9 mouse cellular contexts compared by ENCODE assay signal in the genomic region with DNA sequence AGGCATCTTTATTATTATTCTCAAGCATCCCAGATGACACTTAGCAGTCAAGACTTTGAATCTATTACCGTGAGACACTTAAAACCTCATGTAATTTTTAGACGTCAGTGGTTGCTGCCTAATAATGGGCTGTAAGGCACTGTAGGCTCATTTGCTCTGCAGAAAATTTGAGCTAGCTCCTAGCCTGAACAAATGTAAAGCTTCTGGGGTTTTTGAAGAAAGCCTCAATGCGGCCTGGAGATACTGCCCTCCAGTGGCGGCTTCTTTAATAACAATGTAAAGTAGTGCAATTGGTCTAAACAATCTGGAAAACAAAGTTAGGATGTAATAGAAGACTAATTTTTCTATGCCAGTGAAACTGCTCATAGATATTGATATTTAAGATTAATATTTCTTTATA.
DNase-seq lines count a peak whose midpoint lies in the region; ATAC-seq and TF ChIP-seq lines count a peak whose summit lies in the region.
"Had no signal": no experiment of that assay in that cellular context is flagged by ENCODE, and none has a peak within 500 bp of the region (broad histone marks: within the 10 kb centered on the region; RNA-seq: fewer than 3 reads in every experiment).

No protein-coding gene starts in this region.

- no peak overlapping the region for H3K4me2 ChIP-seq in kidney, embryonic 16.5 days (replicated peaks; ENCODE audit: low read depth, low read length)
- H3K4me2 ChIP-seq in hindbrain, postnatal 0 days (ENCODE audit: low read depth, low read length): no peak overlapping the region
- H3K4me2 ChIP-seq: neural tube, embryonic 13.5 days had no signal

- DNase-seq in kidney, postnatal 10 days: peak; percentile 3
- DNase-seq in ZHBTc4 (ENCODE audit: low read depth, low spot score): peak; percentile 34
- peak; percentile 61 for DNase-seq in hindbrain, postnatal 0 days (ENCODE audit: low spot score)
- DNase-seq in retina, postnatal 7 days (ENCODE audit: low read depth, low spot score): peak; percentile 6
- no peak for DNase-seq in gastrocnemius, adult 18-20 months (ENCODE audit: low spot score)
- DNase-seq in gastrocnemius, postnatal 4 days (ENCODE audit: low spot score in 2 of 2): no peak

- no peaks in the 10 kb centered on the region for H3K9me3 ChIP-seq in kidney, embryonic 16.5 days (ENCODE audit: low read length)
- H3K9me3 ChIP-seq in hindbrain, postnatal 0 days (ENCODE audit: low read length): no peaks in the 10 kb centered on the region
- H3K9me3 ChIP-seq: neural tube, embryonic 13.5 days had no signal

- WGBS in kidney, embryonic 16.5 days: 20% methylated on average over 4 of the region's 4 CpGs
- 17% methylated on average over 4 of the region's 4 CpGs for WGBS in hindbrain, postnatal 0 days

- H3K27me3 ChIP-seq in kidney, embryonic 16.5 days (ENCODE audit: insufficient read depth, low read length): no peaks in the 10 kb centered on the region
- H3K27me3 ChIP-seq in hindbrain, postnatal 0 days (ENCODE audit: insufficient read depth, low read length): no peaks in the 10 kb centered on the region
- H3K27me3 ChIP-seq: neural tube, embryonic 13.5 days had no signal

- no peak for ATAC-seq in kidney, embryonic 16.5 days (ENCODE audit: low FRiP score, low TSS enrichment)
- no peak for ATAC-seq in hindbrain, postnatal 0 days
- ATAC-seq in megakaryocyte, adult 5-6 weeks (ENCODE audit: poor library complexity, severe bottlenecking): no peak

- H3K36me3 ChIP-seq in kidney, embryonic 16.5 days (ENCODE audit: insufficient read depth, low read length): no peaks in the 10 kb centered on the region
- no peaks in the 10 kb centered on the region for H3K36me3 ChIP-seq in hindbrain, postnatal 0 days (ENCODE audit: insufficient read depth, low read length)
- H3K36me3 ChIP-seq: neural tube, embryonic 13.5 days had no signal

- H3K4me3 ChIP-seq in kidney, embryonic 16.5 days (ENCODE audit: low read length): no peak overlapping the region
- no peak overlapping the region for H3K4me3 ChIP-seq in hindbrain, postnatal 0 days (ENCODE audit: low read length)
- H3K4me3 ChIP-seq: neural tube, embryonic 13.5 days had no signal

- TF ChIP-seq CTCF in hindbrain, postnatal 0 days (IDR thresholded peaks at IDR 0.05; ENCODE audit: low read depth): peak; percentile 60

- no peak overlapping the region for H3K27ac ChIP-seq in kidney, embryonic 16.5 days (ENCODE audit: low read length)
- H3K27ac ChIP-seq in hindbrain, postnatal 0 days: no peak overlapping the region
- H3K27ac ChIP-seq: neural tube, embryonic 13.5 days had no signal

- H3K4me1 ChIP-seq in kidney, embryonic 16.5 days (ENCODE audit: insufficient read depth, low read length): no peaks in the 10 kb centered on the region
- H3K4me1 ChIP-seq in hindbrain, postnatal 0 days (ENCODE audit: insufficient read depth, low read length): no peaks in the 10 kb centered on the region
- H3K4me1 ChIP-seq: neural tube, embryonic 13.5 days had no signal

- H3K9ac ChIP-seq in kidney, embryonic 16.5 days (replicated peaks; ENCODE audit: low read length): no peak overlapping the region
- no peak overlapping the region for H3K9ac ChIP-seq in hindbrain, postnatal 0 days (replicated peaks; ENCODE audit: low read length)
- H3K9ac ChIP-seq: neural tube, embryonic 13.5 days had no signal

Comparison
In these comparisons a context has a peak if more than half of its experiments do, and no peak if none do; other contexts are left out.
1. DNase-seq: peak in kidney, postnatal 10 days (single experiment), ZHBTc4 (single experiment), hindbrain, postnatal 0 days (single experiment) and retina, postnatal 7 days (single experiment); none in gastrocnemius, adult 18-20 months (single experiment) and gastrocnemius, postnatal 4 days (0 of 2).